Mouse (Mus musculus) stomach, embryonic 14.5 days (tissue): ENCODE measurements around the gene Vav1. TPM values are rescaled to one million over a fixed set of nuclear protein-coding genes. Genes with fewer than 3 reads are reported as not detected.

Experiments used
- ATAC-seq: fragments of 200-750 bp; cut with Nextera tagmentation; 2 replicates; pipeline ENCODE4 v1.8.0; 2017; ENCODE audit warnings: low read depth, moderate TSS enrichment; ENCODE audit not compliant: insufficient number of reproducible peaks, insufficient read depth, low FRiP score
- H3K27ac ChIP-seq: fragments of 300-500 bp; sonication (generic); 2 replicates; pipeline ENCODE4 v1.5.1; 2014; ENCODE audit warnings: mild to moderate bottlenecking, low read length, moderate library complexity, mixed read lengths
- H3K27me3 ChIP-seq: fragments of 300-500 bp; sonication (generic); 2 replicates; pipeline ENCODE4 v1.6.1; 2014; ENCODE audit warnings: low read length, control low read depth, mixed read lengths; ENCODE audit not compliant: control insufficient read depth, insufficient read depth
- H3K36me3 ChIP-seq: fragments of 300-500 bp; sonication (generic); 2 replicates; pipeline ENCODE4 v1.6.1; 2014; ENCODE audit warnings: mild to moderate bottlenecking, control low read depth, low read length, moderate library complexity, mixed read lengths; ENCODE audit not compliant: control insufficient read depth, insufficient read depth
- H3K4me1 ChIP-seq: fragments of 300-500 bp; sonication (generic); 2 replicates; pipeline ENCODE4 v1.6.1; 2014; ENCODE audit warnings: low read length, control low read depth, mixed read lengths; ENCODE audit not compliant: control insufficient read depth, insufficient read depth
- H3K4me2 ChIP-seq: fragments of 300-500 bp; sonication (generic); replicated peaks from 2 replicates; pipeline ENCODE4 v1.6.1; 2014; ENCODE audit warnings: low read depth, low read length, control low read depth
- H3K4me3 ChIP-seq: fragments of 300-500 bp; sonication (generic); 2 replicates; pipeline ENCODE4 v1.5.1; 2014; ENCODE audit warnings: low read depth, low read length, control low read depth
- H3K9ac ChIP-seq: fragments of 300-500 bp; sonication (generic); replicated peaks from 2 replicates; pipeline ENCODE4 v1.6.1; 2014; ENCODE audit warnings: low read depth, mild to moderate bottlenecking, control low read depth, low read length, moderate library complexity, mixed read lengths
- H3K9me3 ChIP-seq: fragments of 300-500 bp; sonication (generic); 2 replicates; pipeline ENCODE4 v1.6.1; 2016; ENCODE audit warnings: low read depth, low read length, control low read depth; ENCODE audit not compliant: control insufficient read depth
- WGBS: fragments of 180-500 bp; shearing (Covaris S2); extraction: QIAGEN DNeasy Blood & Tissue Kit; methylation state at CpG from one replicate; pipeline ENCODE4 v1.1.7; 2014; 5-methylcytosine and 5-hydroxymethylcytosine counted together
- polyA plus RNA-seq: library from polyadenylated mRNA; unstranded; fragments of >200 nt; fragmentation: Nextera tagmentation; extraction: Ambion mirVana; gene quantifications from 2 replicates; pipeline ENCODE4 v1.2.1, GENCODE M21; 2014

Gene Vav1
- polyA plus RNA-seq, 1 experiment from 2014 or later, result 1.8 TPM

DNA sequence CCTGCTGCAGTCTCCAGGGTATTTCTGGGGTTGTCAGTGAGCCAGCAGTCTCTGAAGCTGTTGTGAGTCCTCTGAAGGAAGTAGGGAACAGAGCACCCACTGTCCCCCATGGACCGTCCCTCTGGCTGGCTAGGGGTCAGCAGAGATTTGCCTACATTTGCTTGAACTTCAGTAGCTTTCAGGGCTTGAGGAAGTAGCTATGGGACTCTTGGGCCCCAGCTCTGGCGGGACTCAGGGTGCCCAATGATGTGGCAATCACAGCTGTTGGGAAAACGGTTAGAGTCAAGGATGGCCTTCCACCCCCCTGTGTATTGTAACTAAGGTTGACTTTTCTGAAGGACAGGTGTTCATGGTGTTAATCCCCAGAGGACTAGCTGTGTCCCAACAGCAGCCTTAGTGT is 1.5 kb downstream of the Vav1 start:
- Histone ChIP-seq H3K4me1 (no peaks in the 10 kb centered on the region), H3K4me2 (no peak overlapping the region), H3K36me3 (no peaks in the 10 kb centered on the region), H3K27ac (no peak overlapping the region), H3K9ac (no peak overlapping the region), H3K9me3 (no peaks in the 10 kb centered on the region), H3K27me3 (no peaks in the 10 kb centered on the region), H3K4me3 (no peak overlapping the region)
- ATAC-seq, result no peak
- WGBS, result 77% methylated on average over 3 of the region's 3 CpGs

DNA sequence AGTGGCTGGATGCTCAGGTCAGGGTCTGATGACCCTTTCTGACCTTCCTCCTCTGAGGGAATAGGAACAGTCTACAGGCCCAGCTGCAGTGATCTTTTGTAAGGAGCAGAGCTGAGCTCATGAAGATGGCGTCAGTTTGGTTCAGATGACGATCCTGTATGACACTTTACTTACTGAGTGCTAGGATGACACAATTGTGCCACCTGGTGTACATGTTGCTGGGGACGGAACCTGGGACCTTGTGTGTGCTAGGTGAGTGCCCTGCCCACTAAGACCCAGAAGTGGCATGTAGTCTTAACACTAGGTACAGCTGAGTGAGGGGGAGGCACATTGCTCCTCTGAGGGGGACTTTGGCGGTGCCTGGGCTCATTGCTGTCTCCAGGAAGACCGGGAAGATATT is 5.0 kb downstream of the Vav1 start:
- Histone ChIP-seq H3K9ac (no peak overlapping the region), H3K36me3 (no peaks in the 10 kb centered on the region), H3K27me3 (no peaks in the 10 kb centered on the region), H3K4me1 (no peaks in the 10 kb centered on the region), H3K9me3 (no peaks in the 10 kb centered on the region), H3K27ac (no peak overlapping the region), H3K4me2 (no peak overlapping the region), H3K4me3 (no peak overlapping the region)
- no peak for ATAC-seq
- WGBS, result 73% methylated on average over 5 of the region's 5 CpGs

DNA sequence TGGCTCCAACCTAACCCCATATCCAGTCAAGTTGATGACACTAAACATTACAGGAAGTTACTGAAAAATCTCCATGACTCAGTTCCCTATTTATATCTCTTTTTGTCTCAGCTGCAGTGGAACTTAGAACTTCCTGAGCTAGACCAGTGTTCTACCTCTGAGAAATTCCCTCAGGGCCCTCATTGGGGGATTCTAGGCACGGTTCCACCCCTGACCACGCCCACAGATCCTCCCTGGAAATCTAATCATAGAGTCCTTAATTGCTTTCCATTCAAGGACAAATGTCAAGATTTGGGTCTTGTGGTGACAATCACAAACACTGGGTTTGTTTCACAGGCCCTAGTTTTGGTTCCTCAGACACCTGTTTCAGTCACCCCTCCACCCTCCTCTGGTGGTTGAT is 6.2 kb downstream of the Vav1 start:
- H3K9ac ChIP-seq, result no peak overlapping the region
- no peaks in the 10 kb centered on the region for H3K27me3 ChIP-seq
- 56% methylated on average over 2 of the region's 2 CpGs for WGBS
- no peaks in the 10 kb centered on the region for H3K9me3 ChIP-seq
- H3K27ac ChIP-seq, result no peak overlapping the region
- H3K4me1 ChIP-seq, result no peaks in the 10 kb centered on the region
- no peak for ATAC-seq
- H3K4me3 ChIP-seq, result no peak overlapping the region
- H3K36me3 ChIP-seq, result no peaks in the 10 kb centered on the region
- no peak overlapping the region for H3K4me2 ChIP-seq

- no peak overlapping the region for H3K4me3 ChIP-seq
- H3K9me3 ChIP-seq, result no peaks in the 10 kb centered on the region
- no peaks in the 10 kb centered on the region for H3K36me3 ChIP-seq
- H3K4me1 ChIP-seq, result no peaks in the 10 kb centered on the region
- 58% methylated on average over 8 of the region's 8 CpGs for WGBS
- H3K27me3 ChIP-seq, result no peaks in the 10 kb centered on the region
- no peak overlapping the region for H3K9ac ChIP-seq
- H3K27ac ChIP-seq, result no peak overlapping the region
- no peak for ATAC-seq
- no peak overlapping the region for H3K4me2 ChIP-seq
These were observed 7.9 kb downstream of the Vav1 start for GRCm38 (mm10) chr17:57286718-57287355.

DNA sequence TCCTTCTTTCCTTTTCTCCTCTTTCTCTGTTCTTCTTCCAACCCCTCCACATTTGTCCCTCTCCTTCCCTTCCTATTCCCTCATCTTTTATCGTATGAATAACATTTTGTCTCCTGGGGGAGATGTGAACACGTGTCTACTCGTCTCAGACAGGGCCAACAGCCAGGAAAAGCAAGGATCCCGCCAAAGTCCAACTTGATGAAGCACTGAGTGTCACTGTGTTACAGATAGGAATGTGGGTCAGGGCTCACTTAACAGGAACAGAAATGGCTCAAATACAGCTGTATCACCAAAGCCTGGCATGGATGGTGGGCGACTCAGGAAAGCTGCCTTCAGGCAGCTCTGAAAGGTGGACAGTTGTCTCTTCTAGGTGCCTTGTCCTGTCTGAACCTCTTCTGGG is 10.4 kb downstream of the Vav1 start:
- Histone ChIP-seq H3K9me3 (no peaks in the 10 kb centered on the region), H3K4me1 (no peaks in the 10 kb centered on the region), H3K36me3 (no peaks in the 10 kb centered on the region), H3K4me3 (no peak overlapping the region), H3K27ac (no peak overlapping the region), H3K9ac (no peak overlapping the region), H3K4me2 (no peak overlapping the region), H3K27me3 (no peaks in the 10 kb centered on the region)
- WGBS, result 81% methylated on average over 5 of the region's 5 CpGs
- no peak for ATAC-seq

DNA sequence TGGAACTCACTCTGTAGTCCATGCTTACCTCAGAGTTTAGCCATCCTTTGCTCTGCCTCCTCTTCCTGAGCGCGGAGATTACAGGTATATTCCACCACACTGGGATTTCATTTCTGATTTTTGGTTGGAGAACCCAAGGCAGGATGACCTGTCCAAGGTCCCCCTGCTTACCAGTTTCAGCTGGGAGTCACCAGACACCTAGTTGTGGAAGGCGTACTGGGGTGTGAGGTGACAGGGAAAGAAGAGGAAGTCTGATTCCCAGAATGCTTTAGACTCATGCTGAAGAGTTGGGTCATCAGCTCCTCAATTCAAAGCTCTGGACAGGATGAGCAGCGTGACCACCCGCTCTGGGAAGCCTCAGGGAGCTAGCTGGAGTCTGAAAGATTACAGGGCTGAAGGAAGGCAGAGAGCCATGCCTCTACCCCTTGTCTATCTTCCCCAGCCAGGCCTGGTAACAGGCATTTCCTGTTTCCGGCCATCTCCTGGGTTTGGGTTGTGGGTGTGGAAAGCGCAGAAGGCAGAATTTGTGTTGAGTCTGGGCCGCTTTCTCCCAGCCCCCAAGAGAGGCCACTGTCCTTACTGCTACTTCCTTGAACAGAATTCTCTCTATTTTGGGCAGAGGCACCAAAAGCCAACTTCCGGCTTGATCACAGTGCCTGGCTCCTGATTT is 11.2 kb downstream of the Vav1 start:
- no peak overlapping the region for H3K4me2 ChIP-seq
- no peak overlapping the region for H3K4me3 ChIP-seq
- no peak overlapping the region for H3K9ac ChIP-seq
- H3K9me3 ChIP-seq, result no peaks in the 10 kb centered on the region
- 87% methylated on average over 9 of the region's 9 CpGs for WGBS
- H3K36me3 ChIP-seq, result no peaks in the 10 kb centered on the region
- no peak overlapping the region for H3K27ac ChIP-seq
- ATAC-seq, result no peak
- no peaks in the 10 kb centered on the region for H3K27me3 ChIP-seq
- H3K4me1 ChIP-seq, result no peaks in the 10 kb centered on the region

DNA sequence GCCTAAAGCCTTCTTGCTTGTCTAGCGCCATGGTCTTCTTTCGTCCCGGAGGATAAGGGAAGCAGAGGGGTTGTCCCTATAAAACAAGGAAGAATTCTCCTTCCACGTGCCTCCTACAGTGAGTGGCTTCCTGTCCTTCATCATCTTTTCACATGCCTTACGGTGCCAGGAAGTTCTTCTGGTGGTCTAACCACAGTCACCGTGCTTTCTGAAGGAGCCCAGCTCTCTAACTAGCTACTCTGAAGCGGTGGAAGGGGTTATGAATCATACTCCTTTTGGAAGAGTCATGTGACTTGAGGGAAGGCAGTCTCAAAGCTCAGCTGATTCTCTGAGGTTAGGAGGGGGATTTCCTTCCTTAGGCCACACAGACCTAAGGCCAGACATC is 11.8 kb downstream of the Vav1 start:
- Histone ChIP-seq H3K27ac (no peak overlapping the region), H3K27me3 (no peaks in the 10 kb centered on the region), H3K9ac (no peak overlapping the region), H3K4me2 (no peak overlapping the region), H3K9me3 (no peaks in the 10 kb centered on the region), H3K36me3 (no peaks in the 10 kb centered on the region), H3K4me1 (no peaks in the 10 kb centered on the region), H3K4me3 (no peak overlapping the region)
- 90% methylated on average over 7 of the region's 7 CpGs for WGBS
- no peak for ATAC-seq

DNA sequence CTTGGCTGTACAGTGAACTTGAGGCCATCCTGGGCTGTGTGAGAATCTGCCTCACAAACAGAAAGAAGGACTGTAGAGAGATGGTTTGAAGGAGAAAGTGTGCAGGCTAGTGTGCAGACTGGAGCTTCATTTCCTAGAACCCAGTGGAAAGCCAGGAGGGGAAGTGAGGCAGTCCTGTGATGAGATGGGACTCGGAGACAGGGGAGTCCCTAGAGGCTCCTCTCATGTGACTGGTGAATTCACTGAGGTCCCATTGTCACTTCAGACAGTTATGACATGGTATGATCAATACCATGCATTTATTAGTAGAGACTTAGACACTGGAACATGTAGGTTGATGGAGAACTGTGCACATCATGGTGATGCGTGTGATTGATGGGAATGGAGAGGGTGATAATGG is 13.4 kb downstream of the Vav1 start:
- 91% methylated on average over 2 of the region's 2 CpGs for WGBS
- no peaks in the 10 kb centered on the region for H3K36me3 ChIP-seq
- H3K4me1 ChIP-seq, result no peaks in the 10 kb centered on the region
- no peak overlapping the region for H3K27ac ChIP-seq
- H3K4me2 ChIP-seq, result no peak overlapping the region
- H3K27me3 ChIP-seq, result no peaks in the 10 kb centered on the region
- H3K9ac ChIP-seq, result no peak overlapping the region
- ATAC-seq, result no peak
- no peak overlapping the region for H3K4me3 ChIP-seq
- no peaks in the 10 kb centered on the region for H3K9me3 ChIP-seq

DNA sequence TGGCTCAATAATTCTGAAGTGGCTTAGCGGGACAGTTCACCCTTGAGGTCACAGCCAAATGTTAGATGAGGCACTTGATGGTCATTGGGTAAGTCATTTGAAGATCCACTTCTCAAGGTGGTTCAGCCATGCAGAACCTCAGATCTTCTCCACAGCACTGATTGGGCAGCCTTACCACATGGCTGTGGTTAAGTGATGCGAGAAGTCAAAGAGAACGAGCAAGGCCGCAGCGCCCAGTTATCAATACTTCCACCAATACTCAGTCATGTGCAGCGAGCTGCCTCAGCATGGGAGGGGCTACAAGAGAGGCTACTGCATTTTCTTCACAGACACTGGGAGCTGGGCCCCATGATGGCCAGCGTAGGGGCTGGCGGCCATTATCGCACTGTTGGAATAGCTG is 14.1 kb downstream of the Vav1 start:
- Histone ChIP-seq H3K4me3 (no peak overlapping the region), H3K36me3 (no peaks in the 10 kb centered on the region), H3K4me2 (no peak overlapping the region), H3K27ac (no peak overlapping the region), H3K9ac (no peak overlapping the region), H3K4me1 (no peaks in the 10 kb centered on the region), H3K9me3 (no peaks in the 10 kb centered on the region), H3K27me3 (no peaks in the 10 kb centered on the region)
- 93% methylated on average over 9 of the region's 9 CpGs for whole genome bisulfite sequencing
- no peak for ATAC-seq
